Mouse (Mus musculus) megakaryocyte, embryonic 14.5 days (primary cell): Measurements from ENCODE around the gene Elof1.

Source experiments
- FLI1 ChIP-seq: IDR thresholded peaks from 2 replicates; pipeline ENCODE4 v1.6.1; 2012; ENCODE audit warnings: low read length, inconsistent platforms, mixed read lengths
- GATA1 ChIP-seq: IDR thresholded peaks from 3 replicates; pipeline ENCODE4 v1.6.1; 2012; ENCODE audit warnings: mixed read lengths, low read length, inconsistent platforms, borderline replicate concordance

GRCm38 (mm10) chr9:22162912-22163311 lies 45.9 kb upstream of the Elof1 start:
- no peak for TF ChIP-seq GATA1
- no peak for TF ChIP-seq FLI1
